Mouse (Mus musculus) yolk sac, embryonic 10.5 days (tissue): ENCODE data around the gene Gm5294.
A peak's percentile ranks its signal among the peaks of the same experiment; 100 is the strongest.

ENCODE experiments used
- DNase-seq: peaks from one replicate; pipeline ENCODE4 v3.0.0-alpha.2; 2017; ENCODE audit warnings: low spot score

Gm5294 gene

GRCm38 (mm10) chr5:138849682-138850461 is 30.0 kb downstream of the Gm5294 start:
- DNase-seq = no peak

GRCm38 (mm10) chr5:138850462-138850844 is 30.6 kb downstream of the Gm5294 start:
- no peak for DNase-seq

- no peak for DNase-seq
Measured at GRCm38 (mm10) chr5:138851296-138851780, 31.5 kb downstream of the Gm5294 start.

GRCm38 (mm10) chr5:138852151-138852550 is 32.3 kb downstream of the Gm5294 start:
- DNase-seq = no peak

- no peak for DNase-seq
Measured at GRCm38 (mm10) chr5:138853349-138853748, 33.5 kb downstream of the Gm5294 start.

GRCm38 (mm10) chr5:138857010-138857617 is 37.2 kb downstream of the Gm5294 start:
- peak; percentile 56 for DNase-seq

- DNase-seq = no peak
Measured at GRCm38 (mm10) chr5:138857811-138858251, 38.0 kb downstream of the Gm5294 start.

GRCm38 (mm10) chr5:138863681-138864146 is 43.8 kb downstream of the Gm5294 start:
- DNase-seq = no peak

GRCm38 (mm10) chr5:138864166-138864565 is 44.3 kb downstream of the Gm5294 start:
- DNase-seq = no peak

- DNase-seq = no peak
Measured at GRCm38 (mm10) chr5:138864880-138865279, 45.0 kb downstream of the Gm5294 start.

- no peak for DNase-seq
Measured at GRCm38 (mm10) chr5:138865637-138866036, 45.8 kb downstream of the Gm5294 start.
